Mouse (Mus musculus): ENCODE data around the gene Iqcf1. TPM values are rescaled to one million over a fixed set of nuclear protein-coding genes. Genes with fewer than 3 reads are reported as not detected.

Gene Iqcf1
- 87.2 TPM for polyA plus RNA-seq (2014; fragmentation: Illumina TruSeq; extraction: RNeasy Lipid Tissue Mini Kit (QIAGEN cat#74804); ENCODE audit: low read depth, low replicate concordance)

GRCm38 (mm10) chr9:106499667-106500066 lies at the start of gene Iqcf1:
Gene Iqcf1 (plus strand): TSS chr9:106499967.

GRCm38 (mm10) chr9:106453271-106454070 lies 46.3 kb upstream of the Iqcf1 start, which contains the start of gene Pcbp4:
Gene Pcbp4 (plus strand): TSS chr9:106453291.

GRCm38 (mm10) chr9:106465571-106466200 lies 34.1 kb upstream of the Iqcf1 start, which contains the start of gene Gpr62:
Gene Gpr62 (minus strand): TSS chr9:106465938.

GRCm38 (mm10) chr9:106475663-106476001 lies 24.1 kb upstream of the Iqcf1 start, which contains the start of gene Rrp9:
Gene Rrp9 (plus strand): TSS chr9:106475963.

GRCm38 (mm10) chr9:106476924-106477484 lies 22.8 kb upstream of the Iqcf1 start, which contains the start of gene Parp3:
Gene Parp3 (minus strand): TSS chr9:106476949.

GRCm38 (mm10) chr9:106514273-106514672 lies 14.5 kb downstream of the Iqcf1 start, which contains the start of gene Iqcf5:
Gene Iqcf5 (plus strand): TSS chr9:106514573.

Other genes starting within 250 kb of the Iqcf1 start
- gene Poc1a, start 218.9 kb upstream of the Iqcf1 start, polyA plus RNA-seq (2014; fragmentation: Illumina TruSeq; extraction: RNeasy Lipid Tissue Mini Kit (QIAGEN cat#74804); ENCODE audit: low read depth, low replicate concordance) = 4.0 TPM
- gene Dusp7, start 131.3 kb upstream of the Iqcf1 start, polyA plus RNA-seq (2014; fragmentation: Illumina TruSeq; extraction: RNeasy Lipid Tissue Mini Kit (QIAGEN cat#74804); ENCODE audit: low read depth, low replicate concordance) = 1.4 TPM
- gene Rpl29, start 70.5 kb upstream of the Iqcf1 start, polyA plus RNA-seq (2014; fragmentation: Illumina TruSeq; extraction: RNeasy Lipid Tissue Mini Kit (QIAGEN cat#74804); ENCODE audit: low read depth, low replicate concordance) = 24.2 TPM
- 0.17 TPM for gene Acy1, start 61.6 kb upstream of the Iqcf1 start, polyA plus RNA-seq (2014; fragmentation: Illumina TruSeq; extraction: RNeasy Lipid Tissue Mini Kit (QIAGEN cat#74804); ENCODE audit: low read depth, low replicate concordance)
- gene Abhd14b, start 52.5 kb upstream of the Iqcf1 start, polyA plus RNA-seq (2014; fragmentation: Illumina TruSeq; extraction: RNeasy Lipid Tissue Mini Kit (QIAGEN cat#74804); ENCODE audit: low read depth, low replicate concordance) = 4.2 TPM
- 6.0 TPM for gene Abhd14a, start 52.3 kb upstream of the Iqcf1 start, polyA plus RNA-seq (2014; fragmentation: Illumina TruSeq; extraction: RNeasy Lipid Tissue Mini Kit (QIAGEN cat#74804); ENCODE audit: low read depth, low replicate concordance)
- 1.0 TPM for gene Pcbp4, start 46.7 kb upstream of the Iqcf1 start, polyA plus RNA-seq (2014; fragmentation: Illumina TruSeq; extraction: RNeasy Lipid Tissue Mini Kit (QIAGEN cat#74804); ENCODE audit: low read depth, low replicate concordance)
- 8.2 TPM for gene Gpr62, start 34.0 kb upstream of the Iqcf1 start, polyA plus RNA-seq (2014; fragmentation: Illumina TruSeq; extraction: RNeasy Lipid Tissue Mini Kit (QIAGEN cat#74804); ENCODE audit: low read depth, low replicate concordance)
- gene Rrp9, start 24.0 kb upstream of the Iqcf1 start, polyA plus RNA-seq (2014; fragmentation: Illumina TruSeq; extraction: RNeasy Lipid Tissue Mini Kit (QIAGEN cat#74804); ENCODE audit: low read depth, low replicate concordance) = 1.6 TPM
- gene Parp3, start 23.0 kb upstream of the Iqcf1 start, polyA plus RNA-seq (2014; fragmentation: Illumina TruSeq; extraction: RNeasy Lipid Tissue Mini Kit (QIAGEN cat#74804); ENCODE audit: low read depth, low replicate concordance) = 1.8 TPM
- gene Iqcf5, start 14.6 kb downstream of the Iqcf1 start, polyA plus RNA-seq (2014; fragmentation: Illumina TruSeq; extraction: RNeasy Lipid Tissue Mini Kit (QIAGEN cat#74804); ENCODE audit: low read depth, low replicate concordance) = 144 TPM
- 2,377 TPM for gene Iqcf3, start 61.7 kb downstream of the Iqcf1 start, polyA plus RNA-seq (2014; fragmentation: Illumina TruSeq; extraction: RNeasy Lipid Tissue Mini Kit (QIAGEN cat#74804); ENCODE audit: low read depth, low replicate concordance)
- gene Iqcf4, start 71.0 kb downstream of the Iqcf1 start, polyA plus RNA-seq (2014; fragmentation: Illumina TruSeq; extraction: RNeasy Lipid Tissue Mini Kit (QIAGEN cat#74804); ENCODE audit: low read depth, low replicate concordance) = 679 TPM
- gene Iqcf6, start 126.6 kb downstream of the Iqcf1 start, polyA plus RNA-seq (2014; fragmentation: Illumina TruSeq; extraction: RNeasy Lipid Tissue Mini Kit (QIAGEN cat#74804); ENCODE audit: low read depth, low replicate concordance) = 4.1 TPM
- not detected for gene Grm2, start 156.1 kb downstream of the Iqcf1 start, polyA plus RNA-seq (2014; fragmentation: Illumina TruSeq; extraction: RNeasy Lipid Tissue Mini Kit (QIAGEN cat#74804); ENCODE audit: low read depth, low replicate concordance)
- 5.9 TPM for gene Tex264, start 186.0 kb downstream of the Iqcf1 start, polyA plus RNA-seq (2014; fragmentation: Illumina TruSeq; extraction: RNeasy Lipid Tissue Mini Kit (QIAGEN cat#74804); ENCODE audit: low read depth, low replicate concordance)

Measured in testis, adult 10 weeks (tissue).